Mouse (Mus musculus): Measurements from ENCODE around the gene Zbtb8os.
A peak's percentile ranks its signal among the peaks of the same experiment; 100 is the strongest.
"Not testable (repeated sequence)": the region's sequence is repeated elsewhere in the genome, so short reads cannot be mapped to it uniquely, and the experiment has no call there.

Zbtb8os gene

GRCm38 (mm10) chr4:129332846-129333245, 2.6 kb upstream of the Zbtb8os start:
- DNase-seq (ENCODE audit: low spot score) = no peak

- DNase-seq (ENCODE audit: low spot score) = no peak
Measured at GRCm38 (mm10) chr4:129334677-129335215, 749 bp upstream of the Zbtb8os start.

GRCm38 (mm10) chr4:129336291-129336690, 796 bp downstream of the Zbtb8os start:
- DNase-seq (ENCODE audit: low spot score) = no peak

GRCm38 (mm10) chr4:129339743-129340142, 4.2 kb downstream of the Zbtb8os start:
- DNase-seq (ENCODE audit: low spot score) = no peak

- no peak for DNase-seq (ENCODE audit: low spot score)
Measured at GRCm38 (mm10) chr4:129341888-129342287, 6.4 kb downstream of the Zbtb8os start.

- DNase-seq (ENCODE audit: low spot score) = no peak
Measured at GRCm38 (mm10) chr4:129342705-129343104, 7.2 kb downstream of the Zbtb8os start.

GRCm38 (mm10) chr4:129346481-129347154, 11.1 kb downstream of the Zbtb8os start:
- peak; percentile 68 for DNase-seq (ENCODE audit: low spot score)

- DNase-seq (ENCODE audit: low spot score) = peak; percentile 32
Measured at GRCm38 (mm10) chr4:129350644-129351043, 15.1 kb downstream of the Zbtb8os start.

- DNase-seq (ENCODE audit: low spot score) = peak; percentile 24
Measured at GRCm38 (mm10) chr4:129351111-129351510, 15.6 kb downstream of the Zbtb8os start.

GRCm38 (mm10) chr4:129353176-129353575, 17.7 kb downstream of the Zbtb8os start:
- no peak for DNase-seq (ENCODE audit: low spot score)

- DNase-seq (ENCODE audit: low spot score) = no peak
Measured at GRCm38 (mm10) chr4:129354236-129354635, 18.7 kb downstream of the Zbtb8os start.

GRCm38 (mm10) chr4:129357613-129358163, 22.2 kb downstream of the Zbtb8os start:
- DNase-seq (ENCODE audit: low spot score) = no peak

- not testable (repeated sequence) for DNase-seq (ENCODE audit: low spot score)
Measured at GRCm38 (mm10) chr4:129362238-129362637, 26.7 kb downstream of the Zbtb8os start.

GRCm38 (mm10) chr4:129362771-129363170, 27.3 kb downstream of the Zbtb8os start:
- no peak for DNase-seq (ENCODE audit: low spot score)

- no peak for DNase-seq (ENCODE audit: low spot score)
Measured at GRCm38 (mm10) chr4:129363463-129363862, 28.0 kb downstream of the Zbtb8os start.

- no peak for DNase-seq (ENCODE audit: low spot score)
Measured at GRCm38 (mm10) chr4:129364379-129364778, 28.9 kb downstream of the Zbtb8os start.

- no peak for DNase-seq (ENCODE audit: low spot score)
Measured at GRCm38 (mm10) chr4:129365224-129365623, 29.7 kb downstream of the Zbtb8os start.

GRCm38 (mm10) chr4:129371391-129371790, 35.9 kb downstream of the Zbtb8os start:
- no peak for DNase-seq (ENCODE audit: low spot score)

- no peak for DNase-seq (ENCODE audit: low spot score)
Measured at GRCm38 (mm10) chr4:129373202-129373976, 37.9 kb downstream of the Zbtb8os start.

- no peak for DNase-seq (ENCODE audit: low spot score)
Measured at GRCm38 (mm10) chr4:129374219-129374755, 38.8 kb downstream of the Zbtb8os start.

- no peak for DNase-seq (ENCODE audit: low spot score)
Measured at GRCm38 (mm10) chr4:129375000-129375399, 39.5 kb downstream of the Zbtb8os start.

- DNase-seq (ENCODE audit: low spot score) = no peak
Measured at GRCm38 (mm10) chr4:129375821-129376220, 40.3 kb downstream of the Zbtb8os start.
